Mouse (Mus musculus) neutrophil, adult 5-6 weeks (primary cell): ENCODE measurements around the gene Nrxn3. TPM values are rescaled to one million over a fixed set of nuclear protein-coding genes. Genes with fewer than 3 reads are reported as not detected.

Source experiments
- ATAC-seq: fragments of 151-379, 151-347 bp; 2 replicates; pipeline ENCODE4 v1.8.0; 2017; ENCODE audit warnings: mild to moderate bottlenecking, moderate TSS enrichment; ENCODE audit not compliant: insufficient number of reproducible peaks, poor library complexity, low FRiP score, severe bottlenecking; ENCODE audit errors: extremely low read depth
- total RNA-seq: library from RNA; stranded (forward); fragments of 200-1000 nt; gene quantifications from 2 replicates; pipeline ENCODE4 v1.2.3, GENCODE M21; 2017

The Nrxn3 gene
- total RNA-seq, 1 experiment from 2014 or later = not detected

- no peak for ATAC-seq
Measured at GRCm38 (mm10) chr12:89377051-89377643, 654.5 kb downstream of the Nrxn3 start.

GRCm38 (mm10) chr12:89377687-89378086 lies 655.0 kb downstream of the Nrxn3 start:
- ATAC-seq = no peak

DNA sequence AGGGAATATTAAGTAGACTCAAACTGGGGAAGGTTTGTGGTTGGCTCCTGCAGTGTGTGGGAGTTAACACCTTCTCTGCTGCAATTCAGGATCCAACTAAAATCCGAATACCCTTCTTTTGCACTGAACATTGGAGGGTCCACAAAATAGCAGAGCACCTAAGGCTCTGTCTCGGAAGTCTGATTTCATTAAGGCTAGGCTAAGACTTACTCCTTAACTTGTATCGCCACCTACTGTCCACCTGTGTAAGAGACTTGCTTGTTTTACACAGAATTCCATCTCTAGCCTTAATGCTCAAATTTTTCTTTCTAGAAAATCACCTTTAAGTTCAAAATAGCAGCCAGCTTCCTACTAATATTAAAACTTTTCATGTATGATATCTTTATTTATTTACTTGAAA lies 660.6 kb downstream of the Nrxn3 start:
- ATAC-seq = no peak

DNA sequence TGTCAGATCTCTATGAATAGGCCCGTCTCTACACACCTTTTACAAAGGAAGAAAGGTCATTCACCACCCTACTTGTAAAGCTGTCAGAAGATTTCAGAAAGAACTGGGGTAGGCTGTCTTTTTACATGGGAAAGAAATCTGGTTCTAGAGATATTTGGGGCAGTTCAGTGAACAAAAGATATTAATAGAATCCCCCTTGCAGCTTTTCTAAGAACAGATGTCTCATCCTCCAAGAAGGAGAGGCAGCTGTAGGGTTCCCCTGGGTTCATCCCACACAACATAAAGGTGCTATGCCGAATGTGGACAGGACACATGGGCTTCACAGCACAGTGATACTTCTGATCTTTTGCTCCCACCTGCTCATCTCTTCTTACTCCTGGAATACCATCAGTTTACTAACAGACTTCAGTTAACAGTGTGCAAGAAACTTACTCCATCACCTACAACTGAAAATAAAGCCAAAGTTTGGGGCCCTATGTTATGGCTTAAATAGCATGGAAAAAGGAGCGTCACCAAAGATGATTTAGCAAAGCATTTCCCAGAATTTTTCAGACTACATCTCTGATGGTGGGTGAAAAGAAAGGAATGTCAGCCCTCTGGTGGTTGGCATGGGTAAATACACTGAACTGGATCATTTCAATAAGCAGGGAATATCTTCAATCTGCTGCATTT lies 672.6 kb downstream of the Nrxn3 start:
- ATAC-seq = no peak

- no peak for ATAC-seq
Measured at GRCm38 (mm10) chr12:89436519-89436918, 713.8 kb downstream of the Nrxn3 start.

DNA sequence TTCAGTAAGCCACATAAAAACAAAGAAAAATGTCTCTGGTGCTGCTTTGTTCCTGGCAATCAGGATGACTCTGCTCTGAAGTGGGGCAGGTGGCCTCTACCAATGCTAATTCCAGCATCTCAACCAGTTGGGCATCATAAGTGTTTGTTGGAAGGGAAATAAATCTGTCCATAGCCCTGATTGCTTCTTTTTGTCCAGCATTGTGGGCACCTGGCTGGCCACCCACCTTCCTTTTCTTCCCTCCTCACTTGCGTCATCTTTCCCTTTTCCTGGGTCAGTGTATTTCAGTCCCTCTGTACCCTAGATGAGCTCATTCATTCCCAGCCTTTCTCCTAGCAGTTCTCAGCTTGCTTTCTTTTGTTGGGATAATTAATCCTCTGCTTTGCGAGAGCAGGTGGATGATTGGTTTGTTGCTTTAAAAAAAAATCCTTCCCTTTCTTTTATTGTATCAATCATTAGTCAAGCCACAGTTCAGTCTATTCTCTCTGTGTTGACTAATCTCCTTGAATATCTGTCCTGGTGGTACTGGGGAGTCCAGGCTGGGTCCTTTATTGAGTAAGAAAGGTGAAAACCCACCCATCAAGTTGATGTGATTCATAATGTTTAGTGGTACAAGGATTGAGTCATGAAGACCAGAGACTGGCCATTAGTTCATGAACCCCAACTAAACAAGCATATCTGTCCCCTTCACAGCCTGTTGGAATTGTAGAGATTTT lies 719.8 kb downstream of the Nrxn3 start:
- no peak for ATAC-seq

- ATAC-seq = no peak
Measured at GRCm38 (mm10) chr12:89450667-89451298, 728.1 kb downstream of the Nrxn3 start.

GRCm38 (mm10) chr12:89470226-89470625 lies 747.5 kb downstream of the Nrxn3 start:
- ATAC-seq = no peak

DNA sequence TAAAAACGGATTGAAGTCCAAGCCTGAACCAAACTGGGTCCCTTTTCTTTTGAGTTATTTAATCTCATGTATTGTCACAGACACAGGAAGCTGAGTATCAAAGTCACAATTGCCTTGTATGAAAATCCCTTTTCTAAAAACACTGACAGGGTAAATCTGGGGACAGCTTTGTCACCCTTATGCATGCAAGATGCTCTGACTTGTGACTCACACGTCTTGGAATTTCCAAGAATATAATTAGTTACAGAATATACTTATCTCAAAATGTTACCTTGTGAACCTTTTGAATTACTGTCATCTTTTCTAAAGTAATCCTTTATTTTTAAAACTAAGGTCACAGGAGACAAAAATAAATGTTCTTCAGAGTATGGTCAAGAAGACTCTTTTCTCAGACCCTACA lies 748.6 kb downstream of the Nrxn3 start:
- ATAC-seq = no peak

DNA sequence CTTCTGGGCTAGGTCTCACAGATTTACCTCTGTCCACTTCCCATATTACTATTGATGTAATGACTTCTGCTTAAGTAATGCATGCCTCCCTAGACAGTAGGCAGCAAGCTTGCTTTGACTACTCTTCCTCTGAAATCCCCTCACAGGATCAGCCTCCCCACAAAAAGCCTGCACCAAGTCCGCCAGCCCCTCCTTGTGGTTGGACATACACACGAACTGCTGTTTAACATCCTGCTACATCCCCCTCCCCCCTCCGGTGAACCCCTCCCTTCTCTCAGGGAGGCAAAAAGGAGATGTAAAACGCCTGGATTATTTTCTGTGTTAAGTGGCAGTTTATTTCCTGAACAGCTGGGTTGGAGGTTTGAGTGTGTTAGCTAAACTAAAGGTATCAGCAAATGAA lies 749.2 kb downstream of the Nrxn3 start:
- no peak for ATAC-seq

- ATAC-seq = no peak
Measured at GRCm38 (mm10) chr12:89479096-89479495, 756.4 kb downstream of the Nrxn3 start.

GRCm38 (mm10) chr12:89482223-89482622 lies 759.5 kb downstream of the Nrxn3 start:
- no peak for ATAC-seq

GRCm38 (mm10) chr12:89504026-89504425 lies 781.4 kb downstream of the Nrxn3 start:
- ATAC-seq = no peak

GRCm38 (mm10) chr12:89505121-89505764 lies 782.6 kb downstream of the Nrxn3 start:
- ATAC-seq = no peak

DNA sequence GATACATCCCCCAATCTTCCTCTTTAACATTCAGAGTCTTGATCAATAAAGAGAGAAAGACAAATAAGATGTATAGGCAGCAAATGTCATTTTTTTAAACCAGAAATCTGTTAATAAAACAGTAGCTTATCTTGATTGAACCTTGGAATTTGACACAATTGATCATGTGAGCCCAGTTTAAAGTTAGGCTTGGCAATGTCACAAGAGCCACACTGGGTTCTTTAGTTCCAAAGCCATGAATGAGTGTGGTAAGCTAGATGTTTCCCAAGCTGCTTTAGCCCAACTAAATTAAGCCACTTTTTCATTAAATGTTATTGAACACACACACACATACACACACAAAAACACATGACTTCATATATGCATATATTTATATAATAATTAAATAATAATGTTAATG lies 786.3 kb downstream of the Nrxn3 start:
- no peak for ATAC-seq

GRCm38 (mm10) chr12:89513759-89514158 lies 791.1 kb downstream of the Nrxn3 start:
- no peak for ATAC-seq

DNA sequence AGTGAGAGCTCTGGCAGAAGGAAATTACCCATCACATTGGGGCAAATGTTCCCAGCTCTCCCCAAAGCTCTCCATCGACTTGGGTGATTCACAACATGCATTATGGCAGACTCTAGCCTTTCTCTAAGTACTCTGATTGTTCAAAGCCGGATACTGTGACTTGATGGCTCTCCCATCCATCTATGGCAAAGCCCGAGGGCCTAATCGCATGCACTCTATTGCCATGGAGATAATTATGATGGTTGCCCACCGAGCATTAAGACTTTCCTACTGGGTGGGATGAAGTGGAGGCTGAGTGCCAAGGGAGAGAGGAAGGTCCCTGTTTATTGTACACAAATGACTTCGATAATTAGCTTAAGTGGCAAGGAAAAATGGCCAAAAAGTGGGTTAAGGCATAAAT lies 793.4 kb downstream of the Nrxn3 start:
- ATAC-seq = no peak

- ATAC-seq = no peak
Measured at GRCm38 (mm10) chr12:89530679-89531350, 808.1 kb downstream of the Nrxn3 start.

GRCm38 (mm10) chr12:89551291-89551690 lies 828.6 kb downstream of the Nrxn3 start:
- ATAC-seq = no peak
